Mouse (Mus musculus) gastrocnemius, adult 8-10 months (tissue): Measurements from ENCODE around the gene Tanc1. TPM values are rescaled to one million over a fixed set of nuclear protein-coding genes. Genes with fewer than 3 reads are reported as not detected.

Experiments
- DNase-seq, 2 experiments: peaks; one replicate each; pipeline ENCODE4 v3.0.0; 2022; ENCODE audit warnings: low spot score in 2 of 2
- total RNA-seq, 4 experiments: library from RNA; stranded (reverse); gene quantifications; 2 replicates each; pipeline ENCODE4 v1.2.4; 2022

Gene Tanc1
- total RNA-seq, 4 experiments from 2014 or later = 4.4 to 10.5 (median 6.5) TPM

- no peak for DNase-seq
Observed at GRCm38 (mm10) chr2:59714992-59715391, 103.2 kb downstream of the Tanc1 start.

- DNase-seq = no peak
Observed at GRCm38 (mm10) chr2:59716461-59716860, 104.6 kb downstream of the Tanc1 start.

GRCm38 (mm10) chr2:59717746-59718294 is 106.0 kb downstream of the Tanc1 start:
- DNase-seq = no peak

GRCm38 (mm10) chr2:59718601-59719416 is 107.0 kb downstream of the Tanc1 start:
- DNase-seq = no peak

GRCm38 (mm10) chr2:59719831-59720230 is 108.0 kb downstream of the Tanc1 start:
- DNase-seq = no peak

GRCm38 (mm10) chr2:59721119-59721518 is 109.3 kb downstream of the Tanc1 start:
- no peak for DNase-seq

GRCm38 (mm10) chr2:59721758-59722157 is 109.9 kb downstream of the Tanc1 start:
- DNase-seq = no peak

GRCm38 (mm10) chr2:59723311-59723710 is 111.5 kb downstream of the Tanc1 start:
- no peak for DNase-seq

GRCm38 (mm10) chr2:59725518-59726185 is 113.8 kb downstream of the Tanc1 start:
- DNase-seq = no peak

GRCm38 (mm10) chr2:59731831-59732230 is 120.0 kb downstream of the Tanc1 start:
- DNase-seq = no peak

- DNase-seq = no peak
Observed at GRCm38 (mm10) chr2:59733410-59733809, 121.6 kb downstream of the Tanc1 start.

- no peak for DNase-seq
Observed at GRCm38 (mm10) chr2:59736401-59736898, 124.6 kb downstream of the Tanc1 start.

- no peak for DNase-seq
Observed at GRCm38 (mm10) chr2:59737368-59737767, 125.5 kb downstream of the Tanc1 start.

GRCm38 (mm10) chr2:59738356-59738755 is 126.5 kb downstream of the Tanc1 start:
- no peak for DNase-seq

GRCm38 (mm10) chr2:59739036-59739435 is 127.2 kb downstream of the Tanc1 start:
- DNase-seq = no peak

GRCm38 (mm10) chr2:59742500-59743116 is 130.8 kb downstream of the Tanc1 start:
- DNase-seq = no peak

GRCm38 (mm10) chr2:59745428-59745827 is 133.6 kb downstream of the Tanc1 start:
- DNase-seq = no peak

GRCm38 (mm10) chr2:59746070-59746469 is 134.2 kb downstream of the Tanc1 start:
- DNase-seq = no peak

GRCm38 (mm10) chr2:59747757-59748156 is 135.9 kb downstream of the Tanc1 start:
- DNase-seq = no peak

GRCm38 (mm10) chr2:59749371-59749770 is 137.5 kb downstream of the Tanc1 start:
- no peak for DNase-seq

- DNase-seq = no peak
Observed at GRCm38 (mm10) chr2:59751172-59751571, 139.3 kb downstream of the Tanc1 start.

GRCm38 (mm10) chr2:59752148-59752547 is 140.3 kb downstream of the Tanc1 start:
- DNase-seq = no peak
